Mouse (Mus musculus) adrenal gland, adult 2 months (tissue): Measurements from ENCODE around the gene Asns. TPM values are rescaled to one million over a fixed set of nuclear protein-coding genes. Genes with fewer than 3 reads are reported as not detected.
"Not testable (repeated sequence)": the region's sequence is repeated elsewhere in the genome, so short reads cannot be mapped to it uniquely, and the experiment has no call there.

ENCODE experiments used
- DNase-seq: peaks from one replicate; pipeline ENCODE4 v3.0.0; 2021
- polyA plus RNA-seq: library from polyadenylated mRNA; depleted of rRNA; stranded (reverse); fragments of >200 nt; gene quantifications from 2 replicates; pipeline ENCODE4 v1.2.3, GENCODE M21; 2012; rRNA removed
- total RNA-seq, 2 experiments: library from RNA; stranded (reverse); gene quantifications; 2 replicates each; pipeline ENCODE4 v1.2.3; 2021

The Asns gene
- total and polyA plus RNA-seq, 3 experiments, result 12.3 to 80.3 (median 51.1) TPM

DNA sequence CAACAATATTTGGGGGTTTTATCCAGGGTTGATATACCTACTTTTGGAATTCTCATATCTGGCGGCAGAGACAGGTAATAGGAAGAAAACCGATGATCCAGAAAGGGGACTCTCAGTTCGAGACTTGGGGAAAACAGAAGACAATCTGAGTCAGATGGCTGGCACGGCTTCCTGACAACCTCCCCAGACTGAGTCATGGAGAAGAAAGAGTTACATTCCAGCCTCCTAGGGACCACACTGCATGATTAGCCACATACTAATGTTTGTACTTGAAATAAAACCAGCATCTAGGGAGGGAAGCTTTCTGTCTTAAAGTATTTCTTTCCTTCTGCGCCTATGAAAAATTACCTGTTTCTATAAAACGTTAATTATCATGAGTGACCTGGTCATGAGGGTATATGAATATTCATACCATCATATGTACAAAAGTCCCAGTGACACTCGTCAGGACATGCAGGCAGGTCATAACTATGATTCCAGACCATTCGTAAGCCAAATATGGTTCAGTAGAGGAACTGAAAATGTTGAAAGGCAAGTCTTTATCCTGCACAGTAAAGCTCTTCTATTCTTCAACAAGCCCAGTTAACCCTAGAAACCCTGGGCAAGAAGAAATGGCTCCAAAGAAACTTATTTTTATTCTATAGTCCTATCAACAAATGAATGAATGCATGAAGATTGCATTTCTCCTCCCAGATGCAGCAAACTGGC is 16.7 kb downstream of the Asns start:
- no peak for DNase-seq

DNA sequence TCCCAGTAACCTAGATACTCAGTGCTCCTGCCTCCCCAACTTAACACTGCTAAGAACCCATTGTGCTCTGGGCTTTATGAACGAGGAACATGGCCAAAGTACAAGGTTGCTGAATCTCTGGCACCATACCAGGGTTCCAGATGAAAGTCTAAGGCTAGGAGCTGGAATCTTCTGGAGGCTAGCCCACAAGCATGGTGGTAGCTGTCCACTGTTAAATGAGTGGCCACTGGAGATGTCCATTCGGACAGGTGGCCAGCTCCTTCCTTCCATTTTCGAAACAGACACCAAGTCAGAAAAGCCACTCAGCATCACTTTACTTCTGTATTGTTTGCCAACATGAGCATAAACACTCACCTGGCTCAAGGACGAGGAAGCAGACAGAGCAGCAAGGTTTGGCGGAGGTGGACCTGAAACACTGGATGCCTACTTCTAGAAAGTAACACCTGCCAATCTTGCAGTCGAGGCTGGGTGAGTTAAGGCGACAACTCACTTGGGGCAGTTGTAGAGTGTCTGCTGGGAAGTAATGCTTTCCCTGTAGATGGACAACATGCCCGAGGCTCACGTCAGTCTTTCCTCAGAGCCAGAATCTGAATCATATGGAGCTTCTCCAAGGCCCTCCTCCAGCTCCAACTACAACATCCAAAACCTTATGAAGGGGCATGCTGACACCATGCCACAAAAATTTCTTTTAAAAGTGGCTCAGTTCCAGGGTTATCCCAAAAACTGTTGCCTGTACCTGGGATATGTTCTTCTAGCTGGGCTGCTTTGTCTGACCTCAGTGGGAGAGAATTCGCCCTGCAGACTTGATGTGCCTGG is 20.4 kb downstream of the Asns start:
- DNase-seq, result no peak

GRCm38 (mm10) chr6:7671429-7671828 is 21.6 kb downstream of the Asns start:
- DNase-seq, result no peak

GRCm38 (mm10) chr6:7670588-7670987 is 22.5 kb downstream of the Asns start:
- no peak for DNase-seq

GRCm38 (mm10) chr6:7669721-7670120 is 23.3 kb downstream of the Asns start:
- no peak for DNase-seq

DNA sequence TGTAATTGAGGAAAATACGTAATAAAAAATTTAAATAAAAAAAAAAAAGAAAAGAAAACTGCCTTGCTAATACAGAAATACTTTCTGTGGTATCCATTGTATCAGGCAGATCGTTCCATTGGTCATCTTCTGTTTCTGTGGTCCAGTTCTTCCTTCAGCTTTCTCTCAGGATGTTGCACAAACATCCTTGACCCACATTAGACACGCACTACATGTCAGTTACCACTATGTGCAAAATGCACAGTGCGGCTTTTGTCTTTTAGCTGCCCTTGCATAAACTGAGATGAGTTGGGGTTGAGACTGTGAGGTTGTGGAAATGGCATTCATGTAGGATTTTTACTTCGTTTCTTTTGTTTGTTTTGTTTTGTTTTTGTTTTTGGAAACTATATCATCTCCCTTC is 24.7 kb downstream of the Asns start:
- no peak for DNase-seq

DNA sequence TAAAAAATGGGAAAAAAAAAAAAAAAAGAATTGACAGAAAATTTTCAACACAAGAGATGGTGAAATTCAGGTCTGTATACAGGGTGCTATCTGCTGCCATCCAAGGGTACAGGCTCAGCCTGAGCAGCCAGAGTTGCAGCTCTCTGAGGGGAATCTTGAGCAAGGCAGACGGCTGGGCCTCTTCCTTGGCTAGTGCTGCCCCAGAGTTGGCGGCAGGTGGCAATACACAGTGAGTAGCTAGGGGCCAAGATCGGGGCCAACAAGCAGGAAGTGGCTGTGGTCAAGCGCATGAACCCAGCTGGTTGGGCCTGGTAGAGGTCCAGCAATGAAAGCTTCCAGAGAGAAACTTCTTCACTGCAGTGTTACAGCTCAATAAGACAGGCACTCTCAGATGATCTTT is 27.2 kb downstream of the Asns start:
- DNase-seq, result not testable (repeated sequence)

DNA sequence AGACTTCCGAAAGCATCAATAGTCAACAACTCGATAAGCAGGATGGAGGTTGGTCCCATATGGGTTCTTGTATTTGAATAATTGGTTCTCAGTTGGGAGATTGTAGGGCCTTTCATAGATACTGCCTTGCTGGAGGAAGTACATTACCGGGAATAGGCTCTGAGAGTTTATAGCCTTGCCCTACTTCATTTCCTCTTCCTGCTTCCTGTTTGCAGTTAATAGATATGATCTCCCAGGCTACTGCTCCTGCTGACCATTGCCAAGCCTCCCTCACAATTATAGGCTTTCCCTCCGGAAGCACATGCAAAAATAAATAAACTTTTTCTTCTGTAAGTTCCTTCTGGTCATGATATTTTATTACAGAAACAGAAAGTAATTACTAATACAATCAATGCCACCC is 31.6 kb downstream of the Asns start:
- no peak for DNase-seq

GRCm38 (mm10) chr6:7660377-7661080 is 32.5 kb downstream of the Asns start:
- no peak for DNase-seq

- no peak for DNase-seq
Measured at GRCm38 (mm10) chr6:7656601-7657000, 36.5 kb downstream of the Asns start.

GRCm38 (mm10) chr6:7648458-7648857 is 44.6 kb downstream of the Asns start:
- no peak for DNase-seq

Other genes with a start within 250 kb of the Asns start
- not detected for gene Tac1, start 138.4 kb downstream of the Asns start, total RNA-seq
- not detected in 2 replicates for gene Tac1, start 138.4 kb downstream of the Asns start, polyA plus RNA-seq
- gene C1galt1, start 151.6 kb upstream of the Asns start, total RNA-seq, result 10 to 100 TPM; 24.2 to 41.7 TPM
- gene C1galt1, start 151.6 kb upstream of the Asns start, polyA plus RNA-seq, result 1.9 and 2.7 TPM in 2 replicates